Mouse (Mus musculus) liver, postnatal 0 days (tissue): ENCODE measurements around the gene Cd48. TPM values are rescaled to one million over a fixed set of nuclear protein-coding genes. Genes with fewer than 3 reads are reported as not detected.
"Not testable (repeated sequence)": the region's sequence is repeated elsewhere in the genome, so short reads cannot be mapped to it uniquely, and the experiment has no call there.

Source experiments
- ATAC-seq: fragments of 200-750 bp; cut with Nextera tagmentation; 2 replicates; pipeline ENCODE4 v1.8.0; 2017; ENCODE audit warnings: mild to moderate bottlenecking, moderate library complexity
- DNase-seq: peaks from one replicate; pipeline ENCODE4 v3.0.0-alpha.2; 2016
- H3K27ac ChIP-seq: fragments of 300-500 bp; sonication (generic); 2 replicates; pipeline ENCODE4 v1.5.1; 2014; ENCODE audit warnings: antibody characterized with exemption, moderate library complexity, mild to moderate bottlenecking, low read depth
- H3K27me3 ChIP-seq: fragments of 300-500 bp; sonication (generic); 2 replicates; pipeline ENCODE4 v1.6.1; 2014; ENCODE audit warnings: low read length, control low read depth, mixed read lengths; ENCODE audit not compliant: insufficient read depth
- H3K36me3 ChIP-seq: fragments of 300-500 bp; sonication (generic); replicated peaks from 2 replicates; pipeline ENCODE4 v1.6.1; 2014; ENCODE audit warnings: mild to moderate bottlenecking, control low read depth, low read length, moderate library complexity, mixed read lengths; ENCODE audit not compliant: insufficient read depth
- H3K4me1 ChIP-seq: fragments of 300-500 bp; sonication (generic); 2 replicates; pipeline ENCODE4 v1.6.1; 2014; ENCODE audit warnings: antibody characterized with exemption, mild to moderate bottlenecking, control low read depth; ENCODE audit not compliant: insufficient read depth
- H3K4me2 ChIP-seq: fragments of 300-500 bp; sonication (generic); 2 replicates; pipeline ENCODE4 v1.6.1; 2014; ENCODE audit warnings: low read depth, mild to moderate bottlenecking, low read length, moderate library complexity, mixed read lengths
- H3K4me3 ChIP-seq: fragments of 300-500 bp; sonication (generic); 2 replicates; pipeline ENCODE4 v1.5.1; 2014; ENCODE audit warnings: low read depth, low read length
- H3K9ac ChIP-seq: fragments of 300-500 bp; sonication (generic); replicated peaks from 2 replicates; pipeline ENCODE4 v1.6.1; 2014; ENCODE audit warnings: mild to moderate bottlenecking, moderate library complexity
- H3K9me3 ChIP-seq: fragments of 300-500 bp; sonication (generic); 2 replicates; pipeline ENCODE4 v1.6.1; 2016; ENCODE audit warnings: mild to moderate bottlenecking, control low read depth, low read length, mixed read lengths
- CTCF ChIP-seq: sonication (generic); IDR thresholded peaks from 2 replicates; pipeline ENCODE4 v1.5.1; 2016; ENCODE audit warnings: antibody characterized with exemption, low read depth
- EP300 ChIP-seq: IDR thresholded peaks from 2 replicates; pipeline ENCODE4 v1.6.1; 2016; ENCODE audit warnings: antibody characterized with exemption, low read depth, mild to moderate bottlenecking
- WGBS: fragments of 180-500 bp; shearing (Covaris S2); extraction: QIAGEN DNeasy Blood & Tissue Kit; methylation state at CpG from one replicate; pipeline ENCODE4 v1.1.7; 2014; ENCODE audit not compliant: insufficient replicate concordance; 5-methylcytosine and 5-hydroxymethylcytosine counted together
- polyA plus RNA-seq: library from polyadenylated mRNA; unstranded; fragments of >200 nt; fragmentation: Nextera tagmentation; extraction: Ambion mirVana; gene quantifications from 2 replicates; pipeline ENCODE4 v1.2.1, GENCODE M21; 2015

Cd48 gene
- polyA plus RNA-seq, 1 experiment from 2014 or later: 17.9 TPM

- no peaks in the 10 kb centered on the region for H3K36me3 ChIP-seq
- no peak overlapping the region for H3K27ac ChIP-seq
- DNase-seq: no peak
- no peaks in the 10 kb centered on the region for H3K27me3 ChIP-seq
- H3K4me1 ChIP-seq: no peaks in the 10 kb centered on the region
- ATAC-seq: no peak
- no peak overlapping the region for H3K4me2 ChIP-seq
- no peak overlapping the region for H3K9ac ChIP-seq
- H3K4me3 ChIP-seq: no peak overlapping the region
- WGBS: 70% methylated on average over 2 of the region's 2 CpGs
- H3K9me3 ChIP-seq: no peaks in the 10 kb centered on the region
- TF ChIP-seq CTCF (no peak), EP300 (no peak)
These were observed 20.3 kb upstream of the Cd48 start for GRCm38 (mm10) chr1:171661482-171661881.

GRCm38 (mm10) chr1:171663757-171664156 is 18.1 kb upstream of the Cd48 start:
- Histone ChIP-seq H3K4me2 (no peak overlapping the region), H3K27me3 (no peaks in the 10 kb centered on the region), H3K9me3 (no peaks in the 10 kb centered on the region), H3K36me3 (no peaks in the 10 kb centered on the region), H3K4me3 (no peak overlapping the region), H3K4me1 (no peaks in the 10 kb centered on the region), H3K27ac (no peak overlapping the region), H3K9ac (no peak overlapping the region)
- ATAC-seq: no peak
- TF ChIP-seq CTCF: no peak
- TF ChIP-seq EP300: no peak
- DNase-seq: no peak
- 70% methylated on average over 2 of the region's 2 CpGs for WGBS

GRCm38 (mm10) chr1:171666350-171666749 is 15.5 kb upstream of the Cd48 start:
- TF ChIP-seq CTCF (no peak), EP300 (no peak)
- Histone ChIP-seq H3K36me3 (no peaks in the 10 kb centered on the region), H3K9ac (no peak overlapping the region), H3K27me3 (no peaks in the 10 kb centered on the region), H3K4me1 (no peaks in the 10 kb centered on the region), H3K4me2 (no peak overlapping the region), H3K9me3 (no peaks in the 10 kb centered on the region), H3K4me3 (no peak overlapping the region), H3K27ac (no peak overlapping the region)
- DNase-seq (no peak), ATAC-seq (no peak)
- WGBS: 72% methylated on average over 6 of the region's 6 CpGs

GRCm38 (mm10) chr1:171667160-171667559 is 14.6 kb upstream of the Cd48 start:
- ATAC-seq (no peak), DNase-seq (no peak)
- Histone ChIP-seq H3K9ac (no peak overlapping the region), H3K4me2 (no peak overlapping the region), H3K27ac (no peak overlapping the region), H3K27me3 (no peaks in the 10 kb centered on the region), H3K36me3 (no peaks in the 10 kb centered on the region), H3K9me3 (no peaks in the 10 kb centered on the region), H3K4me1 (no peaks in the 10 kb centered on the region), H3K4me3 (no peak overlapping the region)
- TF ChIP-seq EP300 (no peak), CTCF (no peak)
- 65% methylated on average over 1 of the region's 1 CpGs for WGBS

GRCm38 (mm10) chr1:171672451-171672850 is 9.4 kb upstream of the Cd48 start:
- H3K27me3 ChIP-seq, H3K9me3 ChIP-seq: not testable (repeated sequence)
- 54% methylated on average over 2 of the region's 2 CpGs for WGBS

GRCm38 (mm10) chr1:171672854-171673475 is 8.8 kb upstream of the Cd48 start:
- no peak overlapping the region for H3K27ac ChIP-seq
- no peak overlapping the region for H3K4me3 ChIP-seq
- H3K36me3 ChIP-seq: no peaks in the 10 kb centered on the region
- no peak overlapping the region for H3K4me2 ChIP-seq
- no peaks in the 10 kb centered on the region for H3K27me3 ChIP-seq
- 45% methylated on average over 5 of the region's 5 CpGs for WGBS
- no peak overlapping the region for H3K9ac ChIP-seq
- no peaks in the 10 kb centered on the region for H3K9me3 ChIP-seq
- DNase-seq (no peak), ATAC-seq (no peak)
- peaks cover 4% of the 10 kb centered on the region for H3K4me1 ChIP-seq
- TF ChIP-seq CTCF: no peak
- no peak for TF ChIP-seq EP300

More at GRCm38 (mm10) chr1:171672451-171672850, 9.4 kb upstream of the Cd48 start:
- not testable (repeated sequence) for H3K27ac ChIP-seq, DNase-seq, H3K36me3 ChIP-seq, H3K4me3 ChIP-seq, ATAC-seq, H3K4me1 ChIP-seq, H3K9ac ChIP-seq, H3K4me2 ChIP-seq
- peak; percentile 47 for TF ChIP-seq CTCF
